In genomic region chr1:91211099-91211498, GRCm38 (mm10) we compare ENCODE assay signal across 8 mouse cellular contexts. TPM values are rescaled to one million over a fixed set of nuclear protein-coding genes. Genes with fewer than 3 reads are reported as not detected.
DNase-seq lines count a peak whose midpoint lies in the region; ATAC-seq and TF ChIP-seq lines count a peak whose summit lies in the region.

No protein-coding gene starts in this region.

- no peak for TF ChIP-seq POLR2A in bone marrow, adult 2 months (IDR thresholded peaks at IDR 0.05; ENCODE audit: borderline replicate concordance, control insufficient read depth, low read depth, low read length)
- TF ChIP-seq POLR2A in embryonic fibroblast, embryonic 13.5 days (IDR thresholded peaks at IDR 0.05; ENCODE audit: low read depth, low read length) = no peak

- no peak overlapping the region for H3K4me3 ChIP-seq in liver, embryonic 12.5 days
- H3K4me3 ChIP-seq in bone marrow, adult 2 months (replicated peaks; ENCODE audit: control insufficient read depth, low read depth, low read length) = no peak overlapping the region
- H3K4me3 ChIP-seq in embryonic fibroblast, embryonic 13.5 days (ENCODE audit: insufficient read depth, low read length) = no peak overlapping the region
- no peak overlapping the region for H3K4me3 ChIP-seq in hindbrain, embryonic 14.5 days (replicated peaks; ENCODE audit: low read length)
- no peak overlapping the region for H3K4me3 ChIP-seq in neural tube, embryonic 11.5 days (ENCODE audit: low read depth, low read length)

- H3K9me3 ChIP-seq in liver, embryonic 12.5 days (replicated peaks) = no peaks in the 10 kb centered on the region
- H3K9me3 ChIP-seq in hindbrain, embryonic 14.5 days (ENCODE audit: control insufficient read depth, low read length) = no peaks in the 10 kb centered on the region
- no peaks in the 10 kb centered on the region for H3K9me3 ChIP-seq in neural tube, embryonic 11.5 days (ENCODE audit: control insufficient read depth, low read length)

- H3K9ac ChIP-seq in liver, embryonic 12.5 days = no peak overlapping the region
- H3K9ac ChIP-seq in hindbrain, embryonic 14.5 days = no peak overlapping the region
- no peak overlapping the region for H3K9ac ChIP-seq in neural tube, embryonic 11.5 days (ENCODE audit: low read length)

- TF ChIP-seq CTCF in bone marrow, adult 2 months (IDR thresholded peaks at IDR 0.05; ENCODE audit: control insufficient read depth, insufficient read depth, low read length) = peak; percentile 87
- peak; percentile 31; the same call in 1 of the 2 replicates for TF ChIP-seq CTCF in embryonic fibroblast, embryonic 13.5 days (IDR thresholded peaks at IDR 0.05; ENCODE audit: borderline replicate concordance, insufficient read depth, low read length)

- no peak; the same call in 1 of the 2 replicates for ATAC-seq in liver, embryonic 12.5 days
- no peak for ATAC-seq in hindbrain, embryonic 14.5 days (ENCODE audit: low FRiP score)
- ATAC-seq in neural tube, embryonic 11.5 days (ENCODE audit: insufficient read depth, low FRiP score, low TSS enrichment) = no peak

- H3K36me3 ChIP-seq in liver, embryonic 12.5 days = no peaks in the 10 kb centered on the region
- no peaks in the 10 kb centered on the region for H3K36me3 ChIP-seq in hindbrain, embryonic 14.5 days (replicated peaks; ENCODE audit: control insufficient read depth, insufficient read depth)
- no peaks in the 10 kb centered on the region for H3K36me3 ChIP-seq in neural tube, embryonic 11.5 days (ENCODE audit: control insufficient read depth, insufficient read depth, low read length)

- WGBS in liver, embryonic 12.5 days (ENCODE audit: insufficient replicate concordance) = 74% methylated on average over 1 of the region's 1 CpGs
- 74% methylated on average over 1 of the region's 1 CpGs for WGBS in bone marrow, adult 2 months
- WGBS in hindbrain, embryonic 14.5 days = 92% methylated on average over 1 of the region's 1 CpGs
- WGBS in neural tube, embryonic 11.5 days = 65% methylated on average over 1 of the region's 1 CpGs

- peaks cover 10% of the 10 kb centered on the region for H3K4me1 ChIP-seq in liver, embryonic 12.5 days
- H3K4me1 ChIP-seq in bone marrow, adult 2 months (ENCODE audit: control insufficient read depth, insufficient read depth, low read length) = peaks cover 6% of the 10 kb centered on the region; the same call in 1 of the 2 replicates
- no peaks in the 10 kb centered on the region; the same call in 1 of the 2 replicates for H3K4me1 ChIP-seq in embryonic fibroblast, embryonic 13.5 days (ENCODE audit: control insufficient read depth, insufficient read depth, low read length)
- H3K4me1 ChIP-seq in hindbrain, embryonic 14.5 days (replicated peaks; ENCODE audit: control insufficient read depth, insufficient read depth, low read length) = peaks cover 10% of the 10 kb centered on the region; the same call in 1 of the 2 replicates
- no peaks in the 10 kb centered on the region for H3K4me1 ChIP-seq in neural tube, embryonic 11.5 days (ENCODE audit: control insufficient read depth, insufficient read depth, low read length)

- H3K27ac ChIP-seq in liver, embryonic 12.5 days = no peak overlapping the region
- H3K27ac ChIP-seq in bone marrow, adult 2 months (ENCODE audit: control insufficient read depth, insufficient read depth, low read depth, low read length, poor library complexity) = no peak overlapping the region
- H3K27ac ChIP-seq in embryonic fibroblast, embryonic 13.5 days (ENCODE audit: insufficient read depth, low read length) = no peak overlapping the region
- peak overlapping the region; percentile 87; the same call in 1 of the 2 replicates for H3K27ac ChIP-seq in hindbrain, embryonic 14.5 days
- no peak overlapping the region for H3K27ac ChIP-seq in neural tube, embryonic 11.5 days (ENCODE audit: low read depth, low read length)

- intact Hi-C loops in left cerebral cortex, postnatal 14 days (cut with DNase I) = loop anchor here (1.0 kb wide), 1 partner anchor 32 kb away; the partner anchor contains the start of gene Ramp1

- no peak overlapping the region for H3K4me2 ChIP-seq in liver, embryonic 12.5 days
- no peak overlapping the region for H3K4me2 ChIP-seq in hindbrain, embryonic 14.5 days (replicated peaks)
- H3K4me2 ChIP-seq in neural tube, embryonic 11.5 days (ENCODE audit: low read depth) = no peak overlapping the region

- 0 out of 2 replicates have a peak, but pooled peaks cover 6% of the 10 kb centered on the region for H3K27me3 ChIP-seq in liver, embryonic 12.5 days (replicated peaks)
- H3K27me3 ChIP-seq in hindbrain, embryonic 14.5 days (ENCODE audit: control insufficient read depth, insufficient read depth, low read length) = no peaks in the 10 kb centered on the region
- no peaks in the 10 kb centered on the region for H3K27me3 ChIP-seq in neural tube, embryonic 11.5 days (ENCODE audit: control insufficient read depth, insufficient read depth, low read length)

- DNase-seq in liver = peak; percentile 44
- peak; percentile 68 for DNase-seq in hindbrain, embryonic 14.5 days (ENCODE audit: low spot score)
- DNase-seq in left cerebral cortex, postnatal 14 days (ENCODE audit: low spot score in 2 of 2) = peak; percentile 79
- peak; percentile 68 for DNase-seq in neural tube, embryonic 11.5 days (ENCODE audit: low spot score)
- peak; percentile 84 for DNase-seq in thymus, postnatal 25 days

RNA-seq across cellular contexts. Expression of gene Ramp1, which starts 31.5 kb away (rescaled TPM):
- 4.0 and 4.4 TPM in 2 replicates for polyA plus RNA-seq in liver, embryonic 12.5 days (2016; fragmentation: Nextera tagmentation; extraction: Ambion mirVana)
- polyA plus RNA-seq in bone marrow, adult 2 months (2011; ENCODE audit: insufficient read depth, insufficient read length, low replicate concordance, missing spikeins) = 12.9 and 22.2 TPM in 2 replicates
- polyA plus RNA-seq in embryonic fibroblast, embryonic 13.5 days (2011; ENCODE audit: insufficient read length, low read depth, missing spikeins) = 5.7 and 7.6 TPM in 2 replicates
- 12.5 and 14.2 TPM in 2 replicates for polyA plus RNA-seq in hindbrain, embryonic 14.5 days (2014; fragmentation: Nextera tagmentation; extraction: Ambion mirVana)
- total RNA-seq in left cerebral cortex, postnatal 14 days (2021) = 10 to 100 TPM; 48.3 to 48.8 TPM
- 0.57 and 1.2 TPM in 2 replicates for polyA plus RNA-seq in neural tube, embryonic 11.5 days (2014; fragmentation: Nextera tagmentation; extraction: Ambion mirVana)

RNA-seq across cellular contexts. Expression of gene Ube2f, which starts 39.0 kb away (rescaled TPM):
- 71.6 and 73.4 TPM in 2 replicates for polyA plus RNA-seq in liver, embryonic 12.5 days (2016; fragmentation: Nextera tagmentation; extraction: Ambion mirVana)
- polyA plus RNA-seq in bone marrow, adult 2 months (2011; ENCODE audit: insufficient read depth, insufficient read length, low replicate concordance, missing spikeins) = 48.9 and 62.6 TPM in 2 replicates
- polyA plus RNA-seq in embryonic fibroblast, embryonic 13.5 days (2011; ENCODE audit: insufficient read length, low read depth, missing spikeins) = 59.0 and 71.7 TPM in 2 replicates
- 63.8 and 67.6 TPM in 2 replicates for polyA plus RNA-seq in hindbrain, embryonic 14.5 days (2014; fragmentation: Nextera tagmentation; extraction: Ambion mirVana)
- 10 to 100 TPM; 52.5 to 58.4 TPM for total RNA-seq in left cerebral cortex, postnatal 14 days (2021)
- 86.8 and 89.1 TPM in 2 replicates for polyA plus RNA-seq in neural tube, embryonic 11.5 days (2014; fragmentation: Nextera tagmentation; extraction: Ambion mirVana)
